Mouse (Mus musculus) thymus, postnatal 14 days (tissue): Measurements from ENCODE around the gene Olfr633.
"Not testable (repeated sequence)": the region's sequence is repeated elsewhere in the genome, so short reads cannot be mapped to it uniquely, and the experiment has no call there.

ENCODE experiments used
- DNase-seq: peaks from one replicate; pipeline ENCODE4 v3.0.0; 2021

The Olfr633 gene

GRCm38 (mm10) chr7:103944137-103944536 is at the start of gene Olfr633:
TSS of gene Olfr633 (plus strand) at chr7:103944437.
- DNase-seq = no peak

GRCm38 (mm10) chr7:103903187-103903586 is 41.0 kb upstream of the Olfr633 start, which contains the start of gene Olfr65:
TSS of gene Olfr65 (plus strand) at chr7:103903487.
- no peak for DNase-seq

GRCm38 (mm10) chr7:103910047-103910446 is 34.2 kb upstream of the Olfr633 start:
- no peak for DNase-seq

- DNase-seq = no peak
These were observed 31.2 kb upstream of the Olfr633 start for GRCm38 (mm10) chr7:103912969-103913511.

- DNase-seq = no peak
These were observed 28.9 kb upstream of the Olfr633 start for GRCm38 (mm10) chr7:103915338-103915737.

- DNase-seq = no peak
These were observed 15.7 kb upstream of the Olfr633 start, which contains the start of gene Olfr631 for GRCm38 (mm10) chr7:103928525-103928924. TSS of gene Olfr631 (plus strand) at chr7:103928825.

GRCm38 (mm10) chr7:103934264-103934663 is 10.0 kb upstream of the Olfr633 start, which contains the start of gene Olfr632:
TSS of gene Olfr632 (plus strand) at chr7:103934347.
- DNase-seq = no peak

GRCm38 (mm10) chr7:103942730-103943129 is 1.5 kb upstream of the Olfr633 start:
- DNase-seq = peak; percentile 41

GRCm38 (mm10) chr7:103966873-103967272 is 22.6 kb downstream of the Olfr633 start:
- not testable (repeated sequence) for DNase-seq

- no peak for DNase-seq
These were observed 26.6 kb downstream of the Olfr633 start, which contains the start of gene Olfr635 for GRCm38 (mm10) chr7:103970852-103971251. TSS of gene Olfr635 (plus strand) at chr7:103971152.

- no peak for DNase-seq
These were observed 27.5 kb downstream of the Olfr633 start for GRCm38 (mm10) chr7:103971782-103972181.

GRCm38 (mm10) chr7:103998446-103998845 is 54.2 kb downstream of the Olfr633 start, which contains the start of gene Olfr638:
TSS of gene Olfr638 (plus strand) at chr7:103998746.
- no peak for DNase-seq
